Mouse (Mus musculus): ENCODE measurements around the gene Ccdc148.

Ccdc148 gene

GRCm38 (mm10) chr2:59160605-59160963, at the start of gene Ccdc148, which contains the start of gene Pkp4:
Gene Ccdc148 (minus strand): TSS chr2:59160683.
Gene Pkp4 (plus strand): TSS chr2:59160850.
- in situ Hi-C loops (cut with MboI) = no loop called here

GRCm38 (mm10) chr2:59208276-59208675, 47.8 kb upstream of the Ccdc148 start:
- in situ Hi-C loops (cut with MboI) = no loop called here

GRCm38 (mm10) chr2:59207725-59208124, 47.2 kb upstream of the Ccdc148 start:
- in situ Hi-C loops (cut with MboI) = no loop called here

GRCm38 (mm10) chr2:59207240-59207639, 46.8 kb upstream of the Ccdc148 start:
- in situ Hi-C loops (cut with MboI) = no loop called here

- in situ Hi-C loops (cut with MboI) = no loop called here
Measured at GRCm38 (mm10) chr2:59206190-59206589, 45.7 kb upstream of the Ccdc148 start.

- in situ Hi-C loops (cut with MboI) = no loop called here
Measured at GRCm38 (mm10) chr2:59205092-59205491, 44.6 kb upstream of the Ccdc148 start.

GRCm38 (mm10) chr2:59203627-59204425, 43.3 kb upstream of the Ccdc148 start:
- in situ Hi-C loops (cut with MboI) = no loop called here

GRCm38 (mm10) chr2:59202930-59203329, 42.4 kb upstream of the Ccdc148 start:
- in situ Hi-C loops (cut with MboI) = no loop called here

GRCm38 (mm10) chr2:59200511-59200910, 40.0 kb upstream of the Ccdc148 start:
- in situ Hi-C loops (cut with MboI) = no loop called here

GRCm38 (mm10) chr2:59199476-59199976, 39.0 kb upstream of the Ccdc148 start:
- in situ Hi-C loops (cut with MboI) = no loop called here

- in situ Hi-C loops (cut with MboI) = no loop called here
Measured at GRCm38 (mm10) chr2:59197156-59197555, 36.7 kb upstream of the Ccdc148 start.

- in situ Hi-C loops (cut with MboI) = no loop called here
Measured at GRCm38 (mm10) chr2:59193117-59193516, 32.6 kb upstream of the Ccdc148 start.

GRCm38 (mm10) chr2:59191466-59191865, 31.0 kb upstream of the Ccdc148 start:
- in situ Hi-C loops (cut with MboI) = no loop called here

GRCm38 (mm10) chr2:59190186-59190585, 29.7 kb upstream of the Ccdc148 start:
- in situ Hi-C loops (cut with MboI) = no loop called here

GRCm38 (mm10) chr2:59189661-59190185, 29.2 kb upstream of the Ccdc148 start:
- in situ Hi-C loops (cut with MboI) = no loop called here

GRCm38 (mm10) chr2:59188306-59188705, 27.8 kb upstream of the Ccdc148 start:
- in situ Hi-C loops (cut with MboI) = no loop called here

GRCm38 (mm10) chr2:59186966-59187365, 26.5 kb upstream of the Ccdc148 start:
- in situ Hi-C loops (cut with MboI) = no loop called here

- in situ Hi-C loops (cut with MboI) = no loop called here
Measured at GRCm38 (mm10) chr2:59186122-59186521, 25.6 kb upstream of the Ccdc148 start.

- in situ Hi-C loops (cut with MboI) = no loop called here
Measured at GRCm38 (mm10) chr2:59184107-59185064, 23.9 kb upstream of the Ccdc148 start.

GRCm38 (mm10) chr2:59183541-59183940, 23.1 kb upstream of the Ccdc148 start:
- in situ Hi-C loops (cut with MboI) = no loop called here

- in situ Hi-C loops (cut with MboI) = no loop called here
Measured at GRCm38 (mm10) chr2:59181321-59182113, 21.0 kb upstream of the Ccdc148 start.
